Mouse (Mus musculus) inflammation-experienced regulatory T-cells, adult 6 months (primary cell): ENCODE results near the gene Tmem202. TPM values are rescaled to one million over a fixed set of nuclear protein-coding genes. Genes with fewer than 3 reads are reported as not detected.

Experiments
- ATAC-seq: one replicate; pipeline ENCODE4 v1.8.0; 2017
- polyA plus RNA-seq, 3 experiments: library from polyadenylated mRNA; unstranded; fragments of 100-300 nt; shearing (Covaris generic); gene quantifications; one replicate each; pipeline ENCODE4 v1.2.1; 2017

Gene Tmem202
- polyA plus RNA-seq, 3 experiments from 2014 or later, result not detected

DNA sequence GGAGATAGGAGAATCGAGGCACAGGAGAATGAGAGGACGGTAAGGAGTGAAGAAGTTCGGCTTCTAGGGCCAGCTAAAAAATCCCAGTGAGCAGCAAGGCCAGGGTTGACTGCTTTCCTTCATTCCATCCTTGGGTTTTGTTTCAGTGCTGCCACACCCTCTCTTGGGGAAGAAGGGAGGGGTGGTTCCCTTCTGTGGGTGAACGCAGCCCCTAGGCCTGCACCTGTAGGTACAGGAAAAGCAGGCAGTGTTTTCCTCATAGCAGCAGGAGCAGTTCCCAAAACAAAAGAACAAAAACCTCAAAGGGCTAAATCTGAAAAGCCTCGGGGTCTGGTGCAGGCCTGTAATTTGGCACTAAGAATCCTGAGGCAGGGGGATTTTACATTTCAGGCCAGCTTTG is 8.0 kb downstream of the Tmem202 start:
- no peak for ATAC-seq

DNA sequence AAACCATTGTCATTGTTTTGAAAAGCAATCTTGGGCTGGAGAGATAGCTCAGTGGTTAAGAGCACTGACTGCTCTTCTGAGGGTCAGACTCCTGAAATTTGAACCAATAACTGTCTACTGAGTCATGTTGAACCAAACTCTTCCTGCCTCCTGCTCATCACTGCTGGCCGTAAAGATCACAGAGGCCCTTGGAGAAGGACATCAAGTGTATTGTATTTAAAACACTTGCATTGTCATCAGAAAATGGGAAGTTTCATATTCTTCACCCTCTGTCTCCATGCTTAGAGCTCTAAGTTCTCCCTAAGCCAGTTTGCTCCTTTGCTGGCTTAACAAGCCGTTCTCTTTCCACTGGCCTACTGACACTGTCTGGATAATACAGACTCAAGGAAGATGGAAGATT is 11.4 kb downstream of the Tmem202 start:
- no peak for ATAC-seq

DNA sequence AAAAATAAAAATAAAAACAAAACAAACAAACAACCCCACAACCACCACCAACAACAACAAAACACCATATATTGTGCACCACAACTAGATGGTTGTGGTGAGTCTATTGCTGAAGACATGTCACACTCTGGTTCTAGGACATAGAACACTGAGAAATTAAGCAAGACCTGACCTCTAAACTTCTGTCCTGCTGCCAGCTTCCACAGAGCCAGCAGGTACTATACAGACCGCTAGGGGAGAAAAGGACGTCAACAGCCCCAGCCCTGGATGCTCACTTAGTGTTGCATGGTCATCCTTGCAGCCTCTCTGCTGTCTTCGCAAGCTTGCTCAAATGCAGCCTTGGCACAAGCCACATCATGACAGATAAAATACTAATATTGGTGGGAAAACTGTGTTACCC is 12.1 kb downstream of the Tmem202 start:
- no peak for ATAC-seq

DNA sequence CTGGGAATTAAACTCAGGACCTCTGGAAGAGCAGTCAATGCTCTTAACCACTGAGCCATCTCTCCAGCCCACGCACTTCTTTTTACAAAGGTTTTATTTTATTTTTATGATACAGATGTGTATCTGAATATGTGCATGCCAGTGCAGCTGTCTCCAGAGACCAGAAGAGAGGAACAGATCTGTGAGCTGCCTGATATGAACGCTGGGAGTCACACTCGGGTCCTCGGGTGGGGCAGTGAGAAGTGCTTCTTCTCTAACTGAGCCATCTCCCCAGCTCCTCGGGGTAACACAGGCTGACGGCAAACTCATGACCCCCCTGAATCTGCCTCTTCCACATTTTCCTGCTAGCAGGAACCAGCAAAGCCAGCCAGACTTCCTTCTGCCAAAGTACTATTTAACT is 12.9 kb downstream of the Tmem202 start:
- ATAC-seq, result no peak

DNA sequence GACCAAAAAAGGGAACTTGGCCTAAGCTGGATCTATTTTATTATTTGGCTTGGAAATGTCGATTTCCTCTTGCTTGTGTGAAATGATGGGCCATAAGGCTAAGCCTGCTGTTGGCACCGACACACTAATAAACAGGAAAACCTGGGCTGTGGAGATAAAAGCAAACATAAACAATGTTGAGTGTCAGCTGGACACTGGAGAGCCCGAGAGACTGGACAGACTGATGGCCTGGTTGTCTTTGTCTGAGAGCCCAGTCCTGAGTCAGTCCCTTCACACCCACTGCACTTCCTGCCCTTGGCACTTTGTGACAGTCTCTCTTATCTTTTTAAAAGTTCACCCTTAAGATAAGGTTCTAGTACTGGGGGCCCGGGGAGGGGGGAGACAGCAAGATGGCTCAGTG is 16.7 kb downstream of the Tmem202 start:
- no peak for ATAC-seq

DNA sequence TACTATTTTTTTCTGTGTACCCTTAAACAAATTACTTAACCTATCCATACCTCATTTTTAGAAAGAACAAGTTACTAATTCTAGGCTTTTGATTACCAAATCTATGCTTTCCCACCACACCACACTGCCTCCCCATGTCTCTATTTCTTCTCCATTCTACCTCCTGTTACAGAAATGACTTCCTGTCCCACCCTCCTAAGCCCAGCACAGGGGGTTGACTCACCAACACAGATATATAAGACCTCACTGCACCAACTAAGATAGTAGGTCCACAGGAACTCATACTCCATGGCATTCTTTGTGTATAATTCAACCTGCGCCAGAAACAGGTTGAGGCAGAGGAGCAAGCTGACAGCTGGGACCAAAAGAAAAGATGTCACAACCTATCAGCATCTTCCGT is 20.3 kb downstream of the Tmem202 start:
- ATAC-seq, result no peak

DNA sequence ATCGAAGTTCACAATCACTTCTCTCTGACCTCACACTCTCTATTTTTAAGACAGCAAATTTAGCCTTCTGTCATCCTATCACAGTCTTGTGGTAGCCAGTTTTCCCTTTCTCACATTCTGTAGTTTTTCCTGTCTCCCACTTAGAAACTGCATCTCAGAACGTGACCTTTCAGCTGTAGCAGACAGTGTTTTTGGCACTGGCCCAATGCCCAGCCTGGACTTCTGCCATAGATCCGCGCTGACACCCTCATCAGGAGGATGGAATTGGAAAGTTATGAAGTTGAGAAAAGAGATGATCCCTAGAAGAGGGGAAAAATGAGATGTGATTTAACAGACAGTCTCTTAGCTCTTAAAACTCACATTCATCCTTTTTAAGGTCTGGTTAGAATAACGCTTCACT is 20.7 kb downstream of the Tmem202 start:
- no peak for ATAC-seq

DNA sequence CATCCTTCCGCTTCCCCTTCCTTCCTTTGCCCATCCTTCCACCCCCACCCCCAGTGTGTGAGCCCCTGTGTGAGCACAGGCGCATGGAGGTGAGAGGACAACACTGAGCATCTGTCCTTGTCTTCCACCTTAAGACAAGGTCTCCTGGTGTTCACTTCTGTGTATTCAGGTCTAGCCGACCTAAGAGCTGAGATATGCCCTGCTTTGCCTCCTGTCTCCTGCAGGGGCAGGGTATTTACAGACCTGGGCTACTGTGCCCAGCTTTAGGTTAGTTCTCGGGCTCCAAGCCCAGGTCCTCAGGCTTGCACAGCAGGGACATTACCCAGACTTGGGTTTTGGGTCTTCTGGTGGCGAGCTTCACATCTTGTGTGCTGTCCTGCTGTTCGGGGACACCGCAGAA is 22.5 kb downstream of the Tmem202 start:
- ATAC-seq, result no peak

DNA sequence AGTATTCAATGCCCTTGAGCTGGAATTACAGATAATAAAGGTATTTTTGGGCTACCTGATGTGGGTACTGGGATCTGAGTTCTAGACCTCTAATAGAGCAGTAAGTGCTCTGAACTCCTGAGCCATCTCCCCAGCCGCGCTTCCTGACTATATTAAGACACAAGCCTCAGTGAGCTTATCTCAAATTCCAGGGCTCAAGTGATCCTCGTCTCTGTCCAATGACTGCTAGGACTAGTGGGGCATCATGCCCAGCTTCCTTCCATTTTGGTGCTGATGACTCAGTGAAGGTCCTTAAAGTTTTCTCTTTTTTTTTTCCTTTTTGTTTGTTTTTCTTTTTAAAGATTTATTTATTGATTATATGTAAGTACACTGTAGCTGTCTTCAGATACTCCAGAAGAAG is 24.6 kb downstream of the Tmem202 start:
- ATAC-seq, result no peak

DNA sequence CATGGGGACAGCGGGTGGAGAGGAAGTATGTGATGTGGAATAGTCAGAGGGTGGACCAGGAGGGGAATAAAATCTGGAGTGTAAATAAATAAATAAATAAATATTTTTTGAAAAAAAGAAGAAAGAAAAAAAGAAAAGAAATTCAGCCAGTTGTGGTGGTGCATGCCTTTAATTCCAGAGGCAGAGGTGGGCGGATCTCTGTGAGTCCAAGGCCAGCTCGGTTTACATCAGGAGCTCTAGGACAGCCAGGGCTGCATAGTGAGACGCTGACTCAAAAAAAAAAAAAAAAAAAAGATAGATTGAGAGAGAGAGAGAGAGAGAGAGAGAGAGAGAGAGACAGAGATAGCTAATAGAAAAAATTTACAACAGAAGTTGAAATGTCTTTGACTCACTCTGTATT is 27.3 kb downstream of the Tmem202 start:
- ATAC-seq, result no peak

DNA sequence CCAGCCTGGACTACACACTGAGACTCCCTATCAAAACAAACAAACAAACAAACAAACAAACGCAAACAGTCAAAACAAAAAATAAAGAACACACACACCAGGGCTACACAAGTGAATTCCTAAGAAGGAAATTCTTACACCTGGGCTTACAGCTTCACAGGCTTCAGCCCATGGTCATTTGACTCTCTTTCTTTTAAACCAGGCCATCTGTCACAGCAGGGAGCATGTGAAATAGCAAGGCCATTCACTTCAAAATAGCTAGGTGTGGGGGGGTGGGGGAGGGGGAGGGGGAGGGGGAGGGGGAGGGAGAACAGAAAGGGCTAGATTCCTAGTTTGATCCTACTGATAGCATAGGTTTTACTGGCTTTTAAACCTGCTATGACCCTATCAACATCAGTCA is 31.5 kb downstream of the Tmem202 start:
- no peak for ATAC-seq

DNA sequence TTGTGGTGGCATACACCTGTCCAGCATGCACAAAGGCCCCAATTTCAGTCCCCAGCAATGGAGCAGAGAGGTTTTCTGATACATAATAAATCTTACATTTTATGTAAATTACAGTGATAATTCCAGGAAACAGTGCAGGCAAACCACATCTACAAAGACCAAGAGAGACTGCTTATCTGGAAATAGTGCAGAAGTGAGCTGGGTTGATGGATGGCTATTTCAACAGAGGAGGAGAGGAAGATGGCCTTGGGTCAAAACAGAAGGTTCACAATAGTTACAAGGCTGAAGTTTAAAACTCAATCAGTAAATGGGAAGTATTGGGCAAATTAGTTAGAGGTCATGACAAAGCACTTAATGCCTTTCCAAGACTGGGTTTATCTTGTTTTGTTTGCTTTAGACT is 52.3 kb downstream of the Tmem202 start:
- ATAC-seq, result no peak

DNA sequence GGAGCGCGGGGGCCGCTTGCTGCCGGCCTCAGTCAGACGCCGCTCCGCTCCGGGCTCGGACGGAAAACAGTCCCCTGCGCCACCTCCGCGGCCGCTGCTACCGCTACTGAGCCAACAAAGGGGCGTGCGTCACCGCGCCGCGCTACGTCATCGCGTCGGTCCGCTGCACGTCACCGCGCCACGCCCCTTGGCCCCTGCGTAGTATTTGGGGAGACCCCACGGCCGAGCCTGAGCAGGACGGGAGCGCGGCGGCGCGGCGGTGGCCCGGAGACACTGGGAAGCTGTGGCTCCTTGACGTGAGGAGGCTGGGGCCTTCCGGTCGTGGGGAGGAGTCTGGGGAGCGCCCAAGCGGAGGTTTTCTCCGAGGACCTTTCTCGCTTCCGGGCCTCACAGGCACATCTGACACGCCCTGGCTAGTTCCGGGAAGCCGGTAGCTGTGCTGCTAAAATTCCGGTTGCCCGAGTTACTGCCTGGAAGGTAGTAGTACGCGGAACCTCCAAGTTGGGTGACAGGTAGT is 53.0 kb downstream of the Tmem202 start, which contains the start of gene Arih1:
Gene Arih1 (minus strand): TSS at position 70 of the 517 bp plus-strand sequence.
- ATAC-seq, result peak; percentile 92

DNA sequence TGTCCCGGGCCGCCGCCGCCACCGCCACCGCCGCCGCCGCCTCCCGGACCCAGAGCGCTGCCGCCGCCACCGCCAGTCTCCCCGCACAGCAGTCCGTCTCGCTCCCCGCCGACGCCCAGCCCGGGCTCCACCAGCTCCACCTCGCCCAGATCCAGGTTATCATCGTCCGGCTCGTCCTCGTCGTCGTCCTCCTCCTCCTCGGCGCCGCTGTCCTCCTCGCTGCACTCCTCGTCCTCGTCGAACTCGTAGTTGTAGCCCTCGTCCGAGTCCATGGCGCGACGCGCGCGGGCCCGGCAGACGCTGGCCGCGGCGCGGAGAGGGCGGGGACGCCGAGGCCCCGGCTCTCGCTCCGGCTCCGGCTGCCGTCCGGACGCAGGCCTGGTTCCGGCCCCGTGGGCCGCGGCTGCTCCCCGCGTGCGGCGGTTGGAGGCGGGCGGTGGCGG is 53.5 kb downstream of the Tmem202 start:
- peak; percentile 1 for ATAC-seq

DNA sequence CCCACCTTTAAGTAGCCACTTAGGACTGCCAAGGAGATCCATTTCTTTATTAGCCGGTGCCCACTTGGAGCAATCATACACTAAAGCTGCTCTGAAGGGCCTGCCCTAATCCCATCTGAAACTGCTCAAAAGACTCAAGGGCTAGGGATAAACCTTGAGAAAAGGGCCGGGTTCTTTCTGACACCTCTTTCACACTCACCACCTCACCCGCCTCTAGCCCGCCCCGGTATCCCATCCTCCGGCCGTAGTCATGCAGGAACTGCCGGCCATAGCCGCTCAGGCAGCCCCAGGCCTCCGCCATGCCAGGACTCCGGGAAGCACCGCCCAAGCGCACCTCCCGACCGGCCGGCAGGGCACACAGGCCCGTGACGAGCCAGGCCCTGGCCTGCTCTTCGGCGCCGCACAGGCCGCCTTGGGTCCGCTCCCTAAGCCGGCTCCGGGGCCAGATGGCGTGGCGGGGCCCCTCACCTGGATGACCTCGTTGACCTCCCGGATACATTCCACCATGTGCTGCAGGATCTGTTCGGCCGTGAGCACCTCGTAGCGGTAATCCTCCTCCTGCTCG is 54.1 kb downstream of the Tmem202 start:
- no peak for ATAC-seq

DNA sequence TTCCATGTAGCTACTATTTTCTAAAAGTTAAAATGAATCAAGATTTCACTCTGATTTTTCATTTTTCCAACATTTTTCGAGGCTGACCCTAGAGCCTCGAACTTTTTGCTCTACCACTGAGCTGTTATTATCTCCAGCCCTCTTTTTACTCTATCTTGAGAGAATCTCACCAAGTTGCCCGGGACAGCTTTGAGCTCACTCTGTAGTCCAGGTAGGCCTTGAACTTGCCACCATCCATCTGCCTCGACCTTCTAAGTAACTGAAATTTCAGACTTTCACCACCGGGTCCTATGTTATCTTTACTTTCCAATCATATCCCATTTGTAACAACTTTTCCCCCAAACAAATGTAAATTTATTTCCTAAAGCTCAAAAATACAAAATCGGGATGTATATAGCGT is 54.9 kb downstream of the Tmem202 start:
- no peak for ATAC-seq

DNA sequence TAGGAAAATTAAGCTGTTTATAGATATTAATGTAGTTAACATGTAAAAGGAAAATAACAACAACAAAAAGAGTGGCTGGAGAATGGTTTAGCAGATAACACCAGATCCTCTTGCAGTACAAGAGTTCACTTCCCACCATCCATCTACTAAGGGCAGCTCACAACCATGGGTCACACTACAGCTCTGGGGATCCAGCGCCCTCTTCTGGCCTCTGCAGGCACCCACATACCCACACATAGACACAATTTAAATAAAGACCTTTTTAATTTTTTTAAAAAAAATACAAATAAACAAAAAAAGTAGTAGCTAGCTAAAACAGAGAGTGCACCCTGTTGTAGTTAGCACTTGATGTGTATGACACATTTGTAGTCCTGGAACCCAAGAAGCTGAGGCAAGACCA is 57.2 kb downstream of the Tmem202 start:
- no peak for ATAC-seq

DNA sequence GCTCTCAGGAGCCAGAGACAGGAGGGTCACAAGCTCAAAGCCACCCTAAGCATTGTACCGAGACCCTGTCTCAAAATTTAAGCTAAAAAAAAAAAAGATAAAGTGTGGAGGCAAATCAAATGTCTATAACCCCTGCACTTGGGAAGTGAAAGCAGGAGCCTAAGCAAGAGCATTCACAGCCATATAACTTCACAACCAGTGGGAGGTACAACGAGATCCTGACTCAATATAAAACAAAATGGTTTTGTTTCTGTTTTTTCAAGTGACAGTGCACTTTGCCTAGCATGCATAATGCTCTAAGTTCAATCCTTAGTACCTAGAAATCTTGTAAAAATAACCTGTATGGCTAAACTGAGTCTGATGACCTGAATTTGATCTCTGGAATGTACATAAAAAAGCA is 63.0 kb downstream of the Tmem202 start:
- no peak for ATAC-seq

DNA sequence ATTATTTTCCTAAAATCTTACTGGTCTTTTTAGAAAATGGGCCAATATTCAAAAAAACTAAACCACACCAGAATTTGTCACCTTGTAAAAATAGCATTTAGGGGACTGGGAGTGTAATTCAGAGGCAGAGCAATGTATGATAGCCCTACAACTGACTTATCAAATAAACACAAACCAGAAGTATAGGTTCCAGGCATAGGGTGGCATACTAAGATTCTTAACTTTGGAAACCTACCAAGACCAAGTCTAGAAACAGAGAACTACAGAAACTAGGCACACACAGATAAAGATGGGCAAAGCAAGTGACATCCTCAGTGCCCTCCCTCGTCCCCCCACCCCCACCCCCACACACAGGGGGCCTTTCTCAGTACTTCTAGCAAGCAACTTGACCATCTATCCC is 64.8 kb downstream of the Tmem202 start:
- no peak for ATAC-seq

DNA sequence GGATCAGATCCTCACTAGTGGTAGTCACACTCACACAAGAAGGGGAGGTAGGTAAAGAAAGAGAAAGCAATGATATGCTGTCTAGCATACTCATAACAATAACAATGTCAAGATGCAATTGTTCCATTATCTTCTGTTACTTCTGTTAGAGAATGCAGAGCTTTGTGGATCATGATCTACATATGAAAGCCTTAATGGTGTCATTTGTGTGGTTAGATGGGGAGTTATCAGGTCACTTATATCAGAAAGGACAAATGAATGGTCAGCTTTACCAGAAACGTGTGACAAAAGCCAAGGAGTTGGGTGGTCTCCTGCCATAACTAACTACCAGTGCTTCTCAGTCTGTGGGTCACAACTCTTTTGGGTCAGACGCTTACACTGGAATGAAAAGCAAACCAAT is 66.5 kb downstream of the Tmem202 start:
- ATAC-seq, result no peak

DNA sequence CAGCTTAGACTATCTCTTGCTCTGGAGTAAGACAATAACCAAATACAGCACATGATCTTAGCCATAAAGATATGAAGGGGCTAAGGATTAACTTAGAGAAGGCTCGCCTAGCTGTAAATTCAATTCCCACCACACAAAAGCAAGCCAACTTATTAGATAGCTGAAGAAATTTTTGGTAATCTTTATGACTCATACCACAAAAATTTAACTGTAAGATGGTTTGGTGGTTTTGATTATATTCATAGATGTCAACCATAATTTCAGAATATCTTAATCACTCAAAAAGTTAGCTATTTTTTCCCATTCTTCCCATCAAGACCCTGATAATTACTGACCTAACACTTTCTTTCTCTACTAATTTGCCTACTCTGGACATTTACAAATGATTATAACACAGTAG is 70.2 kb downstream of the Tmem202 start:
- ATAC-seq, result no peak
